Mouse (Mus musculus): ENCODE measurements around the gene Olfr146.

GRCm38 (mm10) chr9:38988215-38988614 is 35.0 kb downstream of the Olfr146 start, which contains the start of gene Olfr934:
- TF ChIP-seq CTCF (IDR thresholded peaks at IDR 0.05; ENCODE audit: low read depth, low read length) (no peak), POLR2A (IDR thresholded peaks at IDR 0.05; ENCODE audit: extremely low read depth, insufficient read depth, low read length) (no peak)
